Comparison of ENCODE assay signal across 8 mouse cellular contexts in the genomic region with DNA sequence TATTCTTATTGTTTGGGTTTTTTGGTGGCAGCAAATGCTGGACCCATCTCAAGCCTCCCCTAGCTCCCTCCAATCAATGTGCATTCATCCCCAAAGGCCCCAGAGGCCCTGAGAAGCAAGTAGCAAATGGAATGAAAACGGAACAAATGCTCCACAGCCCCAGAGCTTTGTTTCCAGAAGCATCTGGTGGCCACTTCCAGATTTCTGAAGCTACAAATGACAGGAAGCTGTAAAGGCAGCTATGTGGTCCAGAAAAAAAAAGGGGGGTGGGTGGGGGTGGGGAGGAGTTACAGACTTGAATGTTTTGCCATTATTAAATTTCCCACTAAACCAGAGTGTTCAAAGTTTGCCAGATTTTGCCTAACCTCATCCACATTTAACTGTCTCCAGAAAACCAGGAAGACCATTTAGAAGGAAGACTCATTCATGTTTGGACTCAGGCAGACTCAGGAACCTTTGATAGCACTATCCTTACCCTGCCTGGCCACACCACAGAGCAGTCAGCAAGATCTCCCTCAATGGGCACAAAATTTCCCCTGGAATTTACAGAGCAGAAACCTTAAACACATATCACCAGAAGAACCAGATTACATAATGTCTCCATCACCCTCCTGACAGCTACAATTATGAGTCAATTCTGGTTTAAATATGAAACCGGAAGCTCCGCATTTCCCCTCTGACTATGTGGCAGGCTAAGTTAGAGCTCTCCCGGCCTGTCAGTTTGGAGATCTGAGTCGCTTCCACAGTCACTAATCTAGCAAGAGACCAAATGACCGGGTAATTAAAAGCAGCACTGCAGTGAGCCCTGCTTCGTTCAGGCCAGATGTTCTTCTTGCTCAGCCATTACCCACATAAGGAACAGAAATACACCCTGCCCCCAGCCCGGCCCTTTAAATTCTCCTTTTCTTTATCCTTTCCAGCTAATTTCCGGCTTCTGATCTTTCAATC.
DNase-seq lines count a peak whose midpoint lies in the region; ATAC-seq and TF ChIP-seq lines count a peak whose summit lies in the region.

No protein-coding gene starts in this region.

- intact Hi-C loops in left cerebral cortex, adult 2 months (cut with DNase I): loop anchor here (2.0 to 5.0 kb wide), 2 partner anchors 57 to 260 kb away; no protein-coding TSS in a partner anchor

- no peaks in the 10 kb centered on the region for H3K27me3 ChIP-seq in heart, embryonic 13.5 days (replicated peaks)
- no peaks in the 10 kb centered on the region for H3K27me3 ChIP-seq in megakaryocyte, embryonic 14.5 days (replicated peaks)
- H3K27me3 ChIP-seq in stomach, embryonic 15.5 days (replicated peaks): no peaks in the 10 kb centered on the region

- WGBS in heart, embryonic 13.5 days: 25% methylated on average over 9 of the region's 9 CpGs
- WGBS in stomach, embryonic 15.5 days: 8% methylated on average over 9 of the region's 9 CpGs

- peak overlapping the region; percentile 59 for H3K9ac ChIP-seq in heart, embryonic 13.5 days
- peak overlapping the region; percentile 14; the same call in 1 of the 2 replicates for H3K9ac ChIP-seq in stomach, embryonic 15.5 days

- ATAC-seq in heart, embryonic 13.5 days (ENCODE audit: extremely low read depth, insufficient number of reproducible peaks, low FRiP score, low TSS enrichment): no peak
- ATAC-seq in stomach, embryonic 15.5 days (ENCODE audit: insufficient read depth, low FRiP score, low read depth): peak; percentile 19; the same call in 1 of the 2 replicates

- peak overlapping the region; percentile 86 for H3K27ac ChIP-seq in left cerebral cortex, adult 2 months
- H3K27ac ChIP-seq in cortical plate, adult 2 months (ENCODE audit: insufficient read depth, low read length): peak overlapping the region; percentile 60
- peak overlapping the region; percentile 74 for H3K27ac ChIP-seq in heart, embryonic 13.5 days (replicated peaks)
- peak overlapping the region; percentile 88 for H3K27ac ChIP-seq in stomach, embryonic 15.5 days

- no peaks in the 10 kb centered on the region for H3K36me3 ChIP-seq in heart, embryonic 13.5 days
- no peaks in the 10 kb centered on the region for H3K36me3 ChIP-seq in megakaryocyte, embryonic 14.5 days (replicated peaks; ENCODE audit: low read length)
- no peaks in the 10 kb centered on the region for H3K36me3 ChIP-seq in stomach, embryonic 15.5 days

- TF ChIP-seq POLR2A in cortical plate, adult 2 months (IDR thresholded peaks at IDR 0.05; ENCODE audit: extremely low read depth, insufficient read depth, low read length): no peak

- no peak for TF ChIP-seq CTCF in left cerebral cortex, adult 2 months (IDR thresholded peaks at IDR 0.05)
- no peak for TF ChIP-seq CTCF in cortical plate, adult 2 months (IDR thresholded peaks at IDR 0.05; ENCODE audit: extremely low read depth, insufficient read depth, low read length)

- H3K4me2 ChIP-seq in heart, embryonic 13.5 days: peak overlapping the region; percentile 59
- H3K4me2 ChIP-seq in stomach, embryonic 15.5 days: peak overlapping the region; percentile 48

- H3K9me3 ChIP-seq in heart, embryonic 13.5 days: no peaks in the 10 kb centered on the region
- H3K9me3 ChIP-seq in megakaryocyte, embryonic 14.5 days: no peaks in the 10 kb centered on the region
- no peaks in the 10 kb centered on the region for H3K9me3 ChIP-seq in stomach, embryonic 15.5 days

- no peak for DNase-seq in left cerebral cortex, adult 2 months (ENCODE audit: extremely low spot score in 1 of 2, low spot score in 2 of 2)
- DNase-seq in left cerebral cortex, adult 18-20 months (ENCODE audit: low spot score in 2 of 2): no peak
- DNase-seq in kidney, postnatal 10 days: peak; percentile 54
- no peak for DNase-seq in ovary, postnatal 36 days (ENCODE audit: low spot score)

- no peak overlapping the region for H3K4me3 ChIP-seq in left cerebral cortex, adult 2 months
- no peak overlapping the region for H3K4me3 ChIP-seq in cortical plate, adult 2 months (ENCODE audit: insufficient read depth, low read length)
- H3K4me3 ChIP-seq in heart, embryonic 13.5 days: peak overlapping the region; percentile 23
- H3K4me3 ChIP-seq in megakaryocyte, embryonic 14.5 days (replicated peaks): peak overlapping the region; percentile 89
- H3K4me3 ChIP-seq in stomach, embryonic 15.5 days (replicated peaks): 0 out of 2 replicates have a peak overlapping the region, but pooled peaks have one; percentile 14

- peaks cover 5% of the 10 kb centered on the region for H3K4me1 ChIP-seq in cortical plate, adult 2 months (ENCODE audit: control insufficient read depth, insufficient read depth, low read length)
- H3K4me1 ChIP-seq in heart, embryonic 13.5 days: peaks cover 36% of the 10 kb centered on the region
- peaks cover 74% of the 10 kb centered on the region for H3K4me1 ChIP-seq in megakaryocyte, embryonic 14.5 days
- peaks cover 16% of the 10 kb centered on the region for H3K4me1 ChIP-seq in stomach, embryonic 15.5 days

Comparison
In these comparisons a context has a peak if more than half of its experiments do, and no peak if none do; other contexts are left out.
1. H3K4me3 ChIP-seq: peak in heart, embryonic 13.5 days (single experiment), megakaryocyte, embryonic 14.5 days (single experiment) and stomach, embryonic 15.5 days (single experiment); none in left cerebral cortex, adult 2 months (single experiment) and cortical plate, adult 2 months (single experiment).
2. Peak in every context shown above with its lines, with median percentiles within 50 percentile points of each other: H3K27ac ChIP-seq.